Mouse (Mus musculus) common myeloid progenitor, adult 5-6 weeks (primary cell): ENCODE data around the gene Alx1. TPM values are rescaled to one million over a fixed set of nuclear protein-coding genes. Genes with fewer than 3 reads are reported as not detected.

ENCODE experiments used
- total RNA-seq: library from RNA; stranded (forward); fragments of 200-1000, 187-1606 nt; gene quantifications from 2 replicates; pipeline ENCODE4 v1.2.3, GENCODE M21; 2017

Gene Alx1
- total RNA-seq, 1 experiment from 2014 or later: not detected

Other genes starting within 250 kb of the Alx1 start
- not detected in 2 replicates for gene Lrriq1, start 206.1 kb upstream of the Alx1 start, total RNA-seq